Mouse (Mus musculus) adrenal gland, adult 8-10 months (tissue): Measurements from ENCODE around the gene Krt87. TPM values are rescaled to one million over a fixed set of nuclear protein-coding genes. Genes with fewer than 3 reads are reported as not detected.

Experiments
- DNase-seq: peaks from one replicate; pipeline ENCODE4 v3.0.0; 2022
- total RNA-seq, 4 experiments: library from RNA; stranded (reverse); gene quantifications; 2 replicates each; pipeline ENCODE4 v1.2.4; 2022

Krt87 gene
- total RNA-seq, 4 experiments from 2014 or later = 0.17 TPM; not detected in 3

DNA sequence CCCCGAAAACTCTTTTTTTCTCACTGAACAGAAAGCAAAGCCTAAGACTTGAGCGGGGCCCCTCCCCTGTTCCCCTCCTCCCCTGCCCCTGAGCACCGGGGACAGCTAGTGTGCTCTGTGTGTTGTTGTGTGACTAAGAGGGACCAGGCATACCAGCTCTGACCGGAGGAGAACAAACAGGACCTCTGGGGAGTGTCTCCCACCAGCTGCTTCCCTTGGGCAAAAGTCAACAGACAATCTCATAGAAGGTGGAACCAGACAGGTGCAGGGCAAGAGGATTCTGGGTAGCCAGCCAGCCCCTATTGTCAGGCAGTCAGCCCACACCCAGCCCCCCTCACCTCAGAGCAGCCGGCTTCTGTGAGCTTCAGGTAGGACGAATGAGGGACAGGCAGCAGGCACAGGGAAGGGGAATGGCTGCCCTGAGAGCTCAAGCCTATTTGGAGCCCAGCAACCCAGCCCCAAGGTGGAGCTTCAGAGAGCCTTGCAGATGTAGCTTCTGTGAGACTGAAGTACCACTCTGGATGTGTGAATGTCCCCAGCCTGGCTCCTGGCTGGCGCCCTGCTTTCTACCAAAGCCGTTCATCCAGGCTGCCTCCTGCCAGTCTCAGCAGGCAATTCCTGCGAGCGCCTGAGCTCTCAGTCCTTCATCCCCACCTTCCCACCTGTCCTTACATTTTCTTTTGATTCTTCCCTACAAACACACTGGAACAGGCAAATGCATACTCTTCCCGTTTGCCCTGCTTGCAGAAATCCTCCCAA, 23.6 kb downstream of the Krt87 start:
- DNase-seq = no peak

GRCm38 (mm10) chr15:101413916-101414635, 24.5 kb downstream of the Krt87 start:
- no peak for DNase-seq

GRCm38 (mm10) chr15:101412188-101412587, 26.4 kb downstream of the Krt87 start:
- DNase-seq = no peak

DNA sequence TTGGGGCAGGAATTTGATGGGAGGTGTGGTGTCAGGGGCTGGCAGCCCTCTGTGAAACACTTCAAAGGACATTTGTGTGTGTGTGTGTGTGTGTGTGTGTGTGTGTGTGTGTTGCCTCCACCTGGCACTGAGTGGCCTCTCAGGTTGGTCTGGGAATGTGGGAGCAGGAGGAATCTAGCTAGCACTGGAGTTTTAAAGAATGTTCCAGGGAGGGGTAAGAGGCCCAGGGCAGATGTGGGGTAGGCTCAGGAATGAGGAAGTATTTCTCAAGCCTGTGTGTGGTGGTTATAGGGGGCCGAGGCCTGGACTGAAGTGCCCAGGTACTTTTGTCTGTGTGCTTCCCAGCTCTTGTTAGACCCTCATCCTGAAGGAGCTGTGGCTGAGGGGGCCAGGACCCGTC, 27.8 kb downstream of the Krt87 start, which contains the start of gene Krt7:
TSS of gene Krt7 (plus strand) at position 269 of the 400 bp plus-strand sequence.
- DNase-seq = no peak

- no peak for DNase-seq
Measured at GRCm38 (mm10) chr15:101398269-101398668, 40.3 kb downstream of the Krt87 start.

GRCm38 (mm10) chr15:101397683-101398082, 40.9 kb downstream of the Krt87 start:
- no peak for DNase-seq

DNA sequence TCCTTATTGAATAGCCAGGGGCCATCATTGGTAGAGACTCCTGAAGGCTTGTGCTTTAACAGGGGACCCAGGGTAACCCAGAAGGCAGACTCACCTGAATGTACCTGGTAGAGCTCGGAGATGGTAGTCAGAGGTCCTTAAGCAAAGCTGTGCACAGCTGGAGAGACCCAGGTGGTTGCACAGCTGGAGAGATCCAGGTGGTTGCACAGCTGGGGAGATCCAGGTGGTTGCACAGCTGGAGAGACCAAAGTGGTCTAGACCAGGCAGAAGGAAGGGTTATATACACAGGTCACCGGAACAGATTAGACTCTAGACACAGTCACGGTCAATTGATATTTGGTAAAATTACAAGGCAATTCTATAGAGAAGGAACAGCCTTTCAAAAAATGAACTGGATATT, 41.7 kb downstream of the Krt87 start:
- DNase-seq = no peak

GRCm38 (mm10) chr15:101396466-101396865, 42.1 kb downstream of the Krt87 start:
- no peak for DNase-seq

GRCm38 (mm10) chr15:101394908-101395307, 43.7 kb downstream of the Krt87 start:
- DNase-seq = no peak

DNA sequence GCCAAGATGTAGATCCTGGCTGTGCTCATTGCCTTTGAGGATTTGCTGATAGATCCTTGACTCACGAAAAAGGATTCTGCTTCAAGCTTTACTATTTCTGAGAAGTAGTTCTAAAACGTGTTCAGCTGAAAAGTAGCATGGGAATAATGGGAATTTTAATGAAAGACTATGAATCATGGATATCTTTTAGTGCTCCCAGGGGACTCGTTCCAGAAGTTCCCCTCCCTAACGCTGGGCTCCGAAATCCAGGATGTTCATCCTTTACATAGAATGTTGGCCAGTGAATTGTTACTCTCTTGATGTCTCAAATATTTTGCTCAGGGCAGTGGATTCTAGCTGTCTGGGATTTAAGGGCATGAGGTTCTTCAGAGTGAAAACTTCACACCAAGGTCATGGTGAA, 46.4 kb downstream of the Krt87 start:
- no peak for DNase-seq

GRCm38 (mm10) chr15:101390203-101390602, 48.4 kb downstream of the Krt87 start:
- no peak for DNase-seq

DNA sequence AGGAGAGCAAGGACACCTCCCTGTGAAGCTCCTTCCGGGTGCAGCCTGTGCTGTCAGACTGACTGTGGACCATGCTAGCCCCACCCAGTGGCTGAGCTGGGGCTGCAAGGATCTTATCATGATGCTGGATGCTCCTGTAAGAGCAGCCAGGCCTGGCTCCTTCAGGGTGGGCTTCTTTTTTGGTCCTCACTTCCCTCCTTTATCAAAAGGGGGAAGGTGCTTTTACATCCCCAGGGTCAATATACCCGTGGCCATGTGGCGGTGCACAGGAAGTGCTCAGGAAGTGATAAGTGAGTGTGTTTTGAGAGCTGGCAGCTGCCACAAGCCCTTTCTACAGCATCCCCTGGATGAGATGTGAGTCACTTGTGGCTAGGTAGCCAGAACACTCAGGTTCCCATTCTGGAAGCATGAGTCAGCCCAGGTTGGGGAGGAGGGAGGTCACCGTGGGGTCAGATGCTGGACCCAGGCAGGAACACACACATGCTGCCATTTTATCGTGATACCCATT, 50.5 kb downstream of the Krt87 start:
- no peak for DNase-seq

- DNase-seq = no peak
Measured at GRCm38 (mm10) chr15:101387176-101387575, 51.4 kb downstream of the Krt87 start.

GRCm38 (mm10) chr15:101385064-101385463, 53.5 kb downstream of the Krt87 start:
- no peak for DNase-seq

DNA sequence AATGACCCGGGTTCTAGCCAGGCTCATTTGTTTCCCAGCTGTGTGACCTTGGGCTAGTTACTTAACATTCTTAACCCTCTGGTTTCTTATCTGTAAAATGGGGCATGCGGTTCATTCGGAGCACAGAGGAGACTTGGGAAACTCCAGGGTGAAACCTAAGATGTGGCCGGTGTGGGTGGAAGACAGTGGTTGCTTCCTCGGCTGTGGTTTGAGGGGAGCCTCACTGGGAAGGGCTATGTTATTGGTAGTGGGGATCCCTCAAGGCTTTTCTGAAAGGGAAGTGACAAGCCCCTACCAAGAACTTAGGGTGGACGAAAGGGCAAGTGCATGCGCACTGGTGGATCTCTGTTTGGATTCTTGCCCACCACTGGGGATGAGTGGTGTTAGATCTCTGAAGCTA, 54.0 kb downstream of the Krt87 start:
- no peak for DNase-seq

GRCm38 (mm10) chr15:101382811-101383210, 55.8 kb downstream of the Krt87 start:
- DNase-seq = no peak

GRCm38 (mm10) chr15:101381758-101382157, 56.8 kb downstream of the Krt87 start:
- DNase-seq = no peak

Other genes with a start within 250 kb of the Krt87 start
- gene Grasp, start 214.6 kb downstream of the Krt87 start, total RNA-seq = 10 to 100 TPM in 3 of 4 experiments, 1 to 10 TPM in 1; 8.8 to 19.6 (median 17.1) TPM
- 100 to 1,000 TPM in 2 of 4 experiments, 10 to 100 TPM in 2; 42.9 to 895 (median 124) TPM for gene Nr4a1, start 184.5 kb downstream of the Krt87 start, total RNA-seq
- gene Atg101, start 154.5 kb downstream of the Krt87 start, total RNA-seq = 10 to 100 TPM; 31.4 to 48.9 (median 37.0) TPM
- gene 6030408B16Rik, start 145.6 kb downstream of the Krt87 start, total RNA-seq = under 1 TPM; 0.49 to 0.91 (median 0.71) TPM
- 1 to 10 TPM; 7.0 to 9.8 (median 8.1) TPM for gene Krt80, start 68.6 kb downstream of the Krt87 start, total RNA-seq
- 1 to 10 TPM; 1.1 to 3.2 (median 1.5) TPM for gene Krt7, start 27.8 kb downstream of the Krt87 start, total RNA-seq
- not detected for gene Krt88, start 8.9 kb upstream of the Krt87 start, total RNA-seq
- gene Krt81, start 24.9 kb upstream of the Krt87 start, total RNA-seq = not detected
- gene Krt86, start 34.7 kb upstream of the Krt87 start, total RNA-seq = not detected
- gene Krt83, start 52.7 kb upstream of the Krt87 start, total RNA-seq = not detected
- not detected for gene Gm49425, start 78.5 kb upstream of the Krt87 start, total RNA-seq
- gene Krt84, start 94.0 kb upstream of the Krt87 start, total RNA-seq = not detected
- gene Krt82, start 111.9 kb upstream of the Krt87 start, total RNA-seq = not detected
- not detected for gene Krt90, start 124.1 kb upstream of the Krt87 start, total RNA-seq
- not detected for gene Krt75, start 135.1 kb upstream of the Krt87 start, total RNA-seq
- gene Gm5414, start 189.4 kb upstream of the Krt87 start, total RNA-seq = not detected
- not detected for gene Gm5478, start 208.6 kb upstream of the Krt87 start, total RNA-seq
- not detected for gene Krt6b, start 241.5 kb upstream of the Krt87 start, total RNA-seq